Mouse (Mus musculus) embryonic fibroblast, embryonic 13.5 days (primary cell): Measurements from ENCODE around the gene Pecam1.

Experiments used
- CTCF ChIP-seq: IDR thresholded peaks from 2 replicates; pipeline ENCODE4 v1.5.1; 2011; ENCODE audit warnings: mild to moderate bottlenecking, control low read depth, low read length, moderate library complexity, borderline replicate concordance; ENCODE audit not compliant: insufficient read depth
- POLR2A ChIP-seq: IDR thresholded peaks from 2 replicates; pipeline ENCODE4 v1.6.1; 2011; ENCODE audit warnings: low read depth, mild to moderate bottlenecking, control low read depth, low read length, moderate library complexity

DNA sequence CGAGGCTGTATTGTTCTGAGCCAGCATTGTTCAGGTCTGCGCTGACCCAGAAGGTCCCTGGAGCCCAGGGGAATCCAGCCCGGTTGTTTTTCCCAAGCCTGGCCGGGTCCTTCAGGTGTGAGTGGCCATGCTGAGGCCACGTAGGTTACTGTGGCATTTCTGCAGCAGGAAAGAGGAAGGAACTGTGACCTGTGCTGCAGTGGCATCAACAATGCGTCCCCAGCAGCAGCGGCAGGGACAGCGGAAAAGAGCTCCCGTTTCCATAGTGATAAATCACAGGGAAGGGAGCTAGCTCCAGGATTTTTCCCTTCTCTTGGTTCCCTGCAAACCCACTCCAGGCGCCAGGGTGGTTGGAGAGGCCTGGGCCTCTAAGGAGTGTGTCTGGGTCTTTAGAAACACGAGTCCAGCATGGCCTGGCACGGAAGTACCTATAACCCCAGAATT, 13.2 kb downstream of the Pecam1 start:
- TF ChIP-seq CTCF (no peak), POLR2A (no peak)
